ENCODE assay signal across 22 mouse cellular contexts in genomic region chr12:40501141-40501540, GRCm38 (mm10). TPM values are rescaled to one million over a fixed set of nuclear protein-coding genes. Genes with fewer than 3 reads are reported as not detected.
A peak's percentile ranks its signal among the peaks of the same experiment; 100 is the strongest.
DNase-seq lines count a peak whose midpoint lies in the region; ATAC-seq and TF ChIP-seq lines count a peak whose summit lies in the region.
"Had no signal": no experiment of that assay in that cellular context is flagged by ENCODE, and none has a peak within 500 bp of the region (broad histone marks: within the 10 kb centered on the region; RNA-seq: fewer than 3 reads in every experiment).

No protein-coding gene starts in this region.

- DNase-seq in cerebellum, adult 2 months, result no peak
- DNase-seq in cerebellum, adult 9-10 months, result no peak
- no peak for DNase-seq in gastrocnemius, adult 2 months
- no peak for DNase-seq in gastrocnemius, adult 18-20 months (ENCODE audit: low spot score)
- peak; percentile 27 for DNase-seq in kidney, adult 2 months
- DNase-seq in kidney, postnatal 14 days, result no peak
- DNase-seq in liver, adult 2 months (ENCODE audit: extremely low read depth, low read depth, low spot score), result peak; percentile 94
- no peak for DNase-seq in liver, embryonic 11.5 days (ENCODE audit: low spot score)
- DNase-seq: adrenal gland, adult 2 months; adrenal gland, adult 8-10 months; adrenal gland, postnatal 10 days; adrenal gland, postnatal 14 days; adrenal gland, postnatal 25 days; adrenal gland, postnatal 36 days; B cell, adult 2 months; cerebellum, adult 11 months; cerebellum, adult 11-12 months had no signal

- no peak for ATAC-seq in liver, embryonic 11.5 days (replicated peaks; ENCODE audit: low FRiP score)
- ATAC-seq: activated CD4-positive, CD25-positive, alpha-beta regulatory T cell, adult 4 months; CD4-positive, CD25-positive, alpha-beta regulatory T cell, adult 4 months; Patski had no signal

- intact Hi-C loops in gastrocnemius, adult 2 months (cut with DNase I), result no loop called here

- no peak overlapping the region for H3K4me3 ChIP-seq in cerebellum, adult 2 months (replicated peaks; ENCODE audit: insufficient read depth, low read depth, low read length)
- H3K4me3 ChIP-seq in gastrocnemius, adult 2 months, result no peak overlapping the region
- no peak overlapping the region for H3K4me3 ChIP-seq in kidney, adult 2 months (ENCODE audit: insufficient read depth, low read depth, low read length)
- H3K4me3 ChIP-seq in liver, adult 2 months (ENCODE audit: insufficient read depth, low read depth, low read length), result no peak overlapping the region
- H3K4me3 ChIP-seq in liver, embryonic 11.5 days (ENCODE audit: low read depth, low read length), result no peak overlapping the region

- H3K27me3 ChIP-seq in cerebellum, adult 2 months (ENCODE audit: control insufficient read depth, insufficient read depth, low read length), result no peaks in the 10 kb centered on the region
- H3K27me3 ChIP-seq in kidney, adult 2 months (replicated peaks; ENCODE audit: control insufficient read depth, insufficient read depth, low read length), result no peaks in the 10 kb centered on the region
- H3K27me3 ChIP-seq in liver, adult 2 months (ENCODE audit: control insufficient read depth, insufficient read depth, low read length), result no peaks in the 10 kb centered on the region
- H3K27me3 ChIP-seq in liver, embryonic 11.5 days (replicated peaks; ENCODE audit: control insufficient read depth, insufficient read depth, low read length), result no peaks in the 10 kb centered on the region
- H3K27me3 ChIP-seq: CH12.LX, Patski had no signal

- no peak for TF ChIP-seq POLR2A in cerebellum, adult 2 months (IDR thresholded peaks at IDR 0.05; ENCODE audit: borderline replicate concordance, insufficient read depth, low read length)
- TF ChIP-seq POLR2A in kidney, adult 2 months (IDR thresholded peaks at IDR 0.05; ENCODE audit: low read depth, low read length), result no peak
- TF ChIP-seq POLR2A in liver, adult 2 months (IDR thresholded peaks at IDR 0.05; ENCODE audit: extremely low read depth, insufficient read depth, low read length), result no peak

- H3K4me2 ChIP-seq in liver, embryonic 11.5 days, result no peak overlapping the region

- TF ChIP-seq CTCF in cerebellum, adult 2 months (IDR thresholded peaks at IDR 0.05; ENCODE audit: borderline replicate concordance, insufficient read depth, low read depth, low read length), result no peak
- TF ChIP-seq CTCF in gastrocnemius, adult 2 months (IDR thresholded peaks at IDR 0.05), result no peak
- no peak for TF ChIP-seq CTCF in kidney, adult 2 months (conservative IDR thresholded peaks at IDR 0.05; ENCODE audit: insufficient read depth, insufficient read length, low read depth, low read length)
- TF ChIP-seq CTCF in liver, adult 2 months (IDR thresholded peaks at IDR 0.05; ENCODE audit: low read depth, low read length), result no peak

- no peaks in the 10 kb centered on the region for H3K9me3 ChIP-seq in liver, embryonic 11.5 days (ENCODE audit: control insufficient read depth, low read length)
- H3K9me3 ChIP-seq: G1E had no signal

- peaks cover 56% of the 10 kb centered on the region for H3K4me1 ChIP-seq in cerebellum, adult 2 months (ENCODE audit: control insufficient read depth, insufficient read depth, low read length)
- peaks cover 11% of the 10 kb centered on the region; the same call in 1 of the 2 replicates for H3K4me1 ChIP-seq in kidney, adult 2 months (ENCODE audit: control insufficient read depth, insufficient read depth, low read length)
- peaks cover 20% of the 10 kb centered on the region for H3K4me1 ChIP-seq in liver, adult 2 months (ENCODE audit: control insufficient read depth, insufficient read depth, low read length)
- H3K4me1 ChIP-seq in liver, embryonic 11.5 days (replicated peaks; ENCODE audit: control insufficient read depth, insufficient read depth, low read length), result 0 out of 2 replicates have a peak, but pooled peaks cover 2% of the 10 kb centered on the region

- WGBS in cerebellum, adult 2 months, result 56% methylated on average over 1 of the region's 1 CpGs
- 36% methylated on average over 1 of the region's 1 CpGs for WGBS in kidney, adult 2 months
- 27% methylated on average over 1 of the region's 1 CpGs for WGBS in liver, adult 2 months
- WGBS in liver, embryonic 11.5 days, result 81% methylated on average over 1 of the region's 1 CpGs

- H3K79me2 ChIP-seq in liver, adult 2 months (ENCODE audit: control insufficient read depth, insufficient read depth, low read length), result peaks cover 33% of the 10 kb centered on the region

- no peak overlapping the region for H3K9ac ChIP-seq in liver, adult 2 months (ENCODE audit: low read depth, low read length)
- no peak overlapping the region for H3K9ac ChIP-seq in liver, embryonic 11.5 days (ENCODE audit: low read depth, low read length)

- no peaks in the 10 kb centered on the region for H3K36me3 ChIP-seq in kidney, adult 2 months (ENCODE audit: control insufficient read depth, insufficient read depth, low read length)
- H3K36me3 ChIP-seq in liver, adult 2 months (ENCODE audit: control insufficient read depth, insufficient read depth, low read length), result no peaks in the 10 kb centered on the region
- H3K36me3 ChIP-seq in liver, embryonic 11.5 days (ENCODE audit: control insufficient read depth, insufficient read depth, low read length), result no peaks in the 10 kb centered on the region
- H3K36me3 ChIP-seq: G1E had no signal

- peak overlapping the region; percentile 45; the same call in 1 of the 2 replicates for H3K27ac ChIP-seq in cerebellum, adult 2 months (ENCODE audit: insufficient read depth, low read length)
- 0 out of 2 replicates have a peak overlapping the region, but pooled peaks have one; percentile 91 for H3K27ac ChIP-seq in gastrocnemius, adult 2 months
- H3K27ac ChIP-seq in kidney, adult 2 months (ENCODE audit: insufficient read depth, low read depth, low read length), result no peak overlapping the region
- H3K27ac ChIP-seq in liver, adult 2 months (replicated peaks; ENCODE audit: insufficient read depth, low read depth, low read length), result peak overlapping the region; percentile 74
- H3K27ac ChIP-seq in liver, embryonic 11.5 days (ENCODE audit: low read depth, low read length), result no peak overlapping the region

RNA-seq across cellular contexts. Expression of gene Dock4, which starts 55.4 kb away (rescaled TPM):
- polyA plus RNA-seq in cerebellum, adult 2 months (2012; rRNA removed), result 35.6 and 41.5 TPM in 2 replicates
- total RNA-seq in gastrocnemius, adult 2 months (2021), result 10 to 100 TPM; 13.9 to 14.8 TPM
- total RNA-seq in gastrocnemius, adult 18-20 months (2021), result 10 to 100 TPM in 1 of 2 experiments, 1 to 10 TPM in 1; 8.2 to 10.1 TPM
- 4.1 and 4.3 TPM in 2 replicates for polyA plus RNA-seq in kidney, adult 2 months (2012; rRNA removed)
- total RNA-seq in liver, adult 2 months (2014; rRNA removed), result 21.5 and 26.8 TPM in 2 replicates
- 5.8 and 5.9 TPM in 2 replicates for polyA plus RNA-seq in liver, adult 2 months (2012; rRNA removed)
- polyA plus RNA-seq in liver, embryonic 11.5 days (2014; fragmentation: Nextera tagmentation; extraction: Ambion mirVana), result 4.4 and 4.9 TPM in 2 replicates

RNA-seq across cellular contexts. Expression of gene Zfp277, which starts 55.4 kb away (rescaled TPM):
- polyA plus RNA-seq in cerebellum, adult 2 months (2012; rRNA removed), result 14.3 and 15.8 TPM in 2 replicates
- 1 to 10 TPM; 8.5 to 8.6 TPM for total RNA-seq in gastrocnemius, adult 2 months (2021)
- 1 to 10 TPM; 8.0 to 9.1 TPM for total RNA-seq in gastrocnemius, adult 18-20 months (2021)
- 5.9 and 7.3 TPM in 2 replicates for polyA plus RNA-seq in kidney, adult 2 months (2012; rRNA removed)
- 10.9 and 14.0 TPM in 2 replicates for total RNA-seq in liver, adult 2 months (2014; rRNA removed)
- 2.8 and 3.3 TPM in 2 replicates for polyA plus RNA-seq in liver, adult 2 months (2012; rRNA removed)
- 23.4 and 25.7 TPM in 2 replicates for polyA plus RNA-seq in liver, embryonic 11.5 days (2014; fragmentation: Nextera tagmentation; extraction: Ambion mirVana)

Comparison
In these comparisons a context has a peak if more than half of its experiments do, and no peak if none do; other contexts are left out.
1. DNase-seq: peak in kidney, adult 2 months (single experiment) and liver, adult 2 months (single experiment); none in cerebellum, adult 2 months (0 of 2), cerebellum, adult 9-10 months (single experiment), gastrocnemius, adult 2 months (single experiment), gastrocnemius, adult 18-20 months (single experiment), kidney, postnatal 14 days (single experiment) and liver, embryonic 11.5 days (single experiment).
2. H3K27ac ChIP-seq: peak in cerebellum, adult 2 months (single experiment), gastrocnemius, adult 2 months (single experiment) and liver, adult 2 months (single experiment); none in kidney, adult 2 months (single experiment) and liver, embryonic 11.5 days (single experiment).